Mouse (Mus musculus): ENCODE measurements around the gene Dstyk.

Dstyk gene

GRCm38 (mm10) chr1:132388813-132389803 is 28.2 kb upstream of the Dstyk start:
- no peak for DNase-seq

- peak; percentile 64 for DNase-seq
Observed at GRCm38 (mm10) chr1:132389886-132390585, 27.3 kb upstream of the Dstyk start.

GRCm38 (mm10) chr1:132390691-132391579 is 26.4 kb upstream of the Dstyk start, which contains the start of gene Tmcc2:
Gene Tmcc2 (minus strand): TSS chr1:132391281.
- peak; percentile 53 for DNase-seq

- peak; percentile 86 for DNase-seq
Observed at GRCm38 (mm10) chr1:132391580-132392022, 25.8 kb upstream of the Dstyk start.

- no peak for DNase-seq
Observed at GRCm38 (mm10) chr1:132392872-132393271, 24.5 kb upstream of the Dstyk start.

GRCm38 (mm10) chr1:132396705-132397104 is 20.6 kb upstream of the Dstyk start:
- DNase-seq, result no peak

GRCm38 (mm10) chr1:132400538-132400937 is 16.8 kb upstream of the Dstyk start:
- DNase-seq, result no peak

GRCm38 (mm10) chr1:132401843-132402242 is 15.5 kb upstream of the Dstyk start:
- no peak for DNase-seq

GRCm38 (mm10) chr1:132410657-132411056 is 6.7 kb upstream of the Dstyk start:
- no peak for DNase-seq

- no peak for DNase-seq
Observed at GRCm38 (mm10) chr1:132416244-132416942, 962 bp upstream of the Dstyk start.

- no peak for DNase-seq
Observed at GRCm38 (mm10) chr1:132416943-132417290, 438 bp upstream of the Dstyk start.

GRCm38 (mm10) chr1:132420206-132420605 is 2.9 kb downstream of the Dstyk start:
- DNase-seq, result no peak

- no peak for DNase-seq
Observed at GRCm38 (mm10) chr1:132420662-132421061, 3.3 kb downstream of the Dstyk start.

- no peak for DNase-seq
Observed at GRCm38 (mm10) chr1:132422912-132423696, 5.7 kb downstream of the Dstyk start.

- DNase-seq, result no peak
Observed at GRCm38 (mm10) chr1:132425600-132425999, 8.2 kb downstream of the Dstyk start.

- DNase-seq, result no peak
Observed at GRCm38 (mm10) chr1:132430818-132431217, 13.5 kb downstream of the Dstyk start.

- no peak for DNase-seq
Observed at GRCm38 (mm10) chr1:132431716-132432115, 14.4 kb downstream of the Dstyk start.

- DNase-seq, result no peak
Observed at GRCm38 (mm10) chr1:132433349-132433748, 16.0 kb downstream of the Dstyk start.

- DNase-seq, result no peak
Observed at GRCm38 (mm10) chr1:132434032-132434431, 16.7 kb downstream of the Dstyk start.

GRCm38 (mm10) chr1:132436320-132436958 is 19.1 kb downstream of the Dstyk start:
- DNase-seq, result no peak

GRCm38 (mm10) chr1:132436960-132437359 is 19.6 kb downstream of the Dstyk start:
- no peak for DNase-seq
